Mouse (Mus musculus) testis, adult 2 months (tissue): ENCODE results near the gene H2afv.

Experiments used
- CTCF ChIP-seq: fragments of 200-500 bp; IDR thresholded peaks from 2 replicates; pipeline ENCODE4 v1.5.1; 2012; ENCODE audit warnings: low read depth, mild to moderate bottlenecking, inconsistent platforms, low read length, moderate library complexity; ENCODE audit not compliant: control insufficient read depth, insufficient read depth, insufficient replicate concordance
- POLR2A ChIP-seq: fragments of 200-500 bp; IDR thresholded peaks from 2 replicates; pipeline ENCODE4 v1.6.1; 2012; ENCODE audit warnings: low read depth, mild to moderate bottlenecking, inconsistent platforms, low read length, moderate library complexity; ENCODE audit not compliant: control insufficient read depth

DNA sequence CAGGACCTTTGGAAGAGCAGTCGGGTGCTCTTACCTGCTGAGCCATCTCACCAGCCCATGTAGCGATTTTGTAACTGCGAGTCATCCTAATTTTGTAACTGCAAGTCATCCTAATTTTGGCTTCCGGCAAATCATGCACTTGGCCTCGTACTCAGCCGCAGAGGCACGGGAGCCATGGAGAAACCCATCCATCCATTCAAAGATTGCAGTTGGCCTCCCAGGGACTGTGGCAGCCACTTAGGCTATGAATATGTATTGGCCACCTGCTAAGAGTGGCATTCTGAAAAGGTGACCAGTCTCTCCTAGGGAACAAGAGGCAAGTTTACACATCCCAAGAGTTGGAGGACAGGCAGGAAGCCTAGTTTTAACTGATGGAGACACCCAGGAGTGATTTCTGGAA, 45.0 kb upstream of the H2afv start:
- TF ChIP-seq CTCF (no peak), POLR2A (no peak)
